8 mouse cellular contexts compared by ENCODE assay signal in genomic region chr12:20990579-20990978, GRCm38 (mm10). TPM values are rescaled to one million over a fixed set of nuclear protein-coding genes. Genes with fewer than 3 reads are reported as not detected.
DNase-seq lines count a peak whose midpoint lies in the region; ATAC-seq and TF ChIP-seq lines count a peak whose summit lies in the region.
"Not testable (repeated sequence)": the region's sequence is repeated elsewhere in the genome, so short reads cannot be mapped to it uniquely, and the experiment has no call there.

No protein-coding gene starts in this region.

- not testable (repeated sequence) for H3K27me3 ChIP-seq in hindbrain, embryonic 11.5 days (ENCODE audit: control insufficient read depth, insufficient read depth, low read length); lung, embryonic 14.5 days (ENCODE audit: insufficient read depth, low read length); neural tube, embryonic 14.5 days (ENCODE audit: control insufficient read depth, insufficient read depth, low read length); stomach, embryonic 15.5 days (replicated peaks)

- H3K4me2 ChIP-seq in hindbrain, embryonic 11.5 days (replicated peaks; ENCODE audit: low read depth, low read length), result 0 out of 2 replicates have a peak overlapping the region, but pooled peaks have one; percentile 17
- H3K4me2 ChIP-seq in lung, embryonic 14.5 days, result peak overlapping the region; percentile 47; the same call in 1 of the 2 replicates
- not testable (repeated sequence) for H3K4me2 ChIP-seq in neural tube, embryonic 14.5 days (ENCODE audit: low read depth, low read length)
- H3K4me2 ChIP-seq in stomach, embryonic 15.5 days, result peak overlapping the region; percentile 47

- ATAC-seq in hindbrain, embryonic 11.5 days (ENCODE audit: low FRiP score); lung, embryonic 14.5 days (ENCODE audit: insufficient read depth); neural tube, embryonic 14.5 days (ENCODE audit: low read depth); stomach, embryonic 15.5 days (ENCODE audit: insufficient read depth, low FRiP score, low read depth): not testable (repeated sequence)

- peak overlapping the region; percentile 47; the same call in 1 of the 2 replicates for H3K9ac ChIP-seq in hindbrain, embryonic 11.5 days (ENCODE audit: low read depth, low read length)
- H3K9ac ChIP-seq in lung, embryonic 14.5 days, result peak overlapping the region; percentile 26; the same call in 1 of the 2 replicates
- peak overlapping the region; percentile 48 for H3K9ac ChIP-seq in neural tube, embryonic 14.5 days (replicated peaks; ENCODE audit: low read depth, low read length)
- not testable (repeated sequence) for H3K9ac ChIP-seq in stomach, embryonic 15.5 days

- peak; percentile 2 for DNase-seq in CD4-positive, CD25-positive, alpha-beta regulatory T cell, adult 2 months (ENCODE audit: low read depth, low spot score)
- peak; percentile 3 for DNase-seq in embryo, embryonic 10 days (ENCODE audit: low spot score)
- DNase-seq in forelimb bud, embryonic 11.5 days (ENCODE audit: low read depth, low spot score), result peak; percentile 1
- peak; percentile 26 for DNase-seq in hindbrain, embryonic 11.5 days (ENCODE audit: low spot score)
- peak in 1 of 2 experiments; percentile 8 for DNase-seq in layer of hippocampus, adult 2 months (ENCODE audit: low spot score in 2 of 2)
- DNase-seq in lung, embryonic 14.5 days, result peak; percentile 7

- under 1% methylated on average over 38 of the region's 52 CpGs for whole genome bisulfite sequencing in hindbrain, embryonic 11.5 days
- WGBS in lung, embryonic 14.5 days, result 0% methylated on average over 41 of the region's 52 CpGs
- WGBS in neural tube, embryonic 14.5 days, result under 1% methylated on average over 27 of the region's 52 CpGs
- WGBS in stomach, embryonic 15.5 days, result under 1% methylated on average over 48 of the region's 52 CpGs

- H3K9me3 ChIP-seq in hindbrain, embryonic 11.5 days (ENCODE audit: control insufficient read depth, low read length); lung, embryonic 14.5 days (ENCODE audit: low read depth, low read length); neural tube, embryonic 14.5 days (ENCODE audit: control insufficient read depth, low read length); stomach, embryonic 15.5 days: not testable (repeated sequence)

- not testable (repeated sequence) for H3K36me3 ChIP-seq in hindbrain, embryonic 11.5 days (ENCODE audit: control insufficient read depth, insufficient read depth, low read length); lung, embryonic 14.5 days (ENCODE audit: insufficient read depth); neural tube, embryonic 14.5 days (ENCODE audit: control insufficient read depth, insufficient read depth, low read length); stomach, embryonic 15.5 days

- H3K27ac ChIP-seq in hindbrain, embryonic 11.5 days (ENCODE audit: low read depth, low read length); layer of hippocampus, adult 2 months; lung, embryonic 14.5 days (ENCODE audit: low read depth); neural tube, embryonic 14.5 days (ENCODE audit: low read depth, low read length); stomach, embryonic 15.5 days: not testable (repeated sequence)

- not testable (repeated sequence) for H3K4me1 ChIP-seq in hindbrain, embryonic 11.5 days (replicated peaks; ENCODE audit: control insufficient read depth, insufficient read depth, low read length); lung, embryonic 14.5 days (ENCODE audit: insufficient read depth); neural tube, embryonic 14.5 days (ENCODE audit: control insufficient read depth, insufficient read depth, low read length); stomach, embryonic 15.5 days

- not testable (repeated sequence) for TF ChIP-seq CTCF in layer of hippocampus, adult 2 months (conservative IDR thresholded peaks at IDR 0.05); lung, embryonic 14.5 days (IDR thresholded peaks at IDR 0.05; ENCODE audit: low read depth)

- H3K4me3 ChIP-seq in hindbrain, embryonic 11.5 days (ENCODE audit: low read depth, low read length), result peak overlapping the region; percentile 41
- peak overlapping the region; percentile 58 for H3K4me3 ChIP-seq in layer of hippocampus, adult 2 months
- H3K4me3 ChIP-seq in lung, embryonic 14.5 days (ENCODE audit: low read depth, low read length), result peak overlapping the region; percentile 41
- peak overlapping the region; percentile 37 for H3K4me3 ChIP-seq in neural tube, embryonic 14.5 days (ENCODE audit: low read depth, low read length)
- peak overlapping the region; percentile 48 for H3K4me3 ChIP-seq in stomach, embryonic 15.5 days (replicated peaks)

RNA-seq across cellular contexts. Expression of gene Asap2, which starts 0.3 kb away (rescaled TPM):
- 15.3 and 18.4 TPM in 2 replicates for polyA plus RNA-seq in hindbrain, embryonic 11.5 days (2014; fragmentation: Nextera tagmentation; extraction: Ambion mirVana)
- total RNA-seq in layer of hippocampus, adult 2 months (2021), result 10 to 100 TPM; 38.6 to 40.1 TPM
- polyA plus RNA-seq in lung, embryonic 14.5 days (2014; fragmentation: Nextera tagmentation; extraction: Ambion mirVana), result 13.8 and 15.4 TPM in 2 replicates
- 19.1 and 19.7 TPM in 2 replicates for polyA plus RNA-seq in neural tube, embryonic 14.5 days (2014; fragmentation: Nextera tagmentation; extraction: Ambion mirVana)
- polyA plus RNA-seq in stomach, embryonic 15.5 days (2015; fragmentation: Nextera tagmentation; extraction: Ambion mirVana), result 7.6 and 8.9 TPM in 2 replicates
